Mouse (Mus musculus): ENCODE data around the gene E2f6. TPM values are rescaled to one million over a fixed set of nuclear protein-coding genes. Genes with fewer than 3 reads are reported as not detected.

The E2f6 gene
- total RNA-seq, 2 experiments from 2014 or later, result 23.8 to 26.5 TPM

DNA sequence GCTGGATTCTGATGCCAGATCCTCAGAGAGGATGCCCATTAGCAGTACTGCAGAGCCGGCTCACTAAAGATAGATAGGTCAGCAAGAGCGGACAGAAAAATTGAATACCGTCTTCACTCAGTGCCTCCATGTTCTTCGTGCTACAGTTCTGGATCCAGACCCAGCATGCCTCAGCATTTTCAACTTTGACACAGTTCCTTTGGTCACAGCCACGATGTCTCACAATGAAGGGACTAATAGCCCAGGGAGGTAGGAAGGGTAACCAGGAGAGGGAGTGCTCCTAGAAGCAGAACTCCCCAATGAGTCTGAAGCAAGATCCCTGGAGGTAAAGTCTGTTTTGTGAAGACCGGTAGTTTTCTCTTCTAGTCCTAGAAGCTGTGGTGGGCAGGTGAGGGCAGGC lies 57.9 kb downstream of the E2f6 start:
- DNase-seq (ENCODE audit: low spot score in 2 of 2), result no peak
- intact Hi-C loops (cut with DNase I), result no loop called here

- no peak for DNase-seq (ENCODE audit: low spot score in 2 of 2)
- intact Hi-C loops (cut with DNase I), result no loop called here
These were observed 58.5 kb downstream of the E2f6 start for GRCm38 (mm10) chr12:16869091-16869778.

DNA sequence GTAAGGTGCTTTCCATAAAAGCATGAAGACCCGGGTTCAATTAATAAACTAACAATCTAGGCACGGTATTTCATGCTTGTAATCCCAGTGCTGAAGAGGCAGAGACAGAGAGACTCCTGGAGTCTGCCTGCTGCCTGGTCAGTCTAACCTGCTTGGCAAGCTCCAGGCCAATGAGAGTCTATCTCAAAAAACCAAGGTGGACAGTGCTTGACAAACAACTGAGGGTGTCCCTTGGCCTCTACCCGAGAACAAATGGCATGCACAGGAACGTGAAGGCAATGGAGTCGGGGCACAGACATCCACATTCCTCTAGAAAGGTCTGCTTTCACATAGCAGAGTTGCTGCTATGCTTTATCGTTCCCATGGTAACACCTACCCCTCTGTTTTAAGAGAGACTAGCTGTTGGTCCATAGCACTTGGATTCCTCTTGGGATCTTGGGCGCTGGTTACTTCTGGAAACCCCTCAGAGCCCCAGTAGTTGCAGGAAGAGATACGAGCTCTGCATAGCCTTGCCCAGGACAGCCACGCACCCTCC lies 59.2 kb downstream of the E2f6 start:
- DNase-seq (ENCODE audit: low spot score in 2 of 2), result no peak
- intact Hi-C loops (cut with DNase I), result no loop called here

- intact Hi-C loops (cut with DNase I), result no loop called here
- DNase-seq (ENCODE audit: low spot score in 2 of 2), result no peak
These were observed 59.8 kb downstream of the E2f6 start for GRCm38 (mm10) chr12:16870405-16871068.

GRCm38 (mm10) chr12:16872006-16872405 lies 61.2 kb downstream of the E2f6 start:
- DNase-seq (ENCODE audit: low spot score in 2 of 2), result no peak
- intact Hi-C loops (cut with DNase I), result no loop called here

DNA sequence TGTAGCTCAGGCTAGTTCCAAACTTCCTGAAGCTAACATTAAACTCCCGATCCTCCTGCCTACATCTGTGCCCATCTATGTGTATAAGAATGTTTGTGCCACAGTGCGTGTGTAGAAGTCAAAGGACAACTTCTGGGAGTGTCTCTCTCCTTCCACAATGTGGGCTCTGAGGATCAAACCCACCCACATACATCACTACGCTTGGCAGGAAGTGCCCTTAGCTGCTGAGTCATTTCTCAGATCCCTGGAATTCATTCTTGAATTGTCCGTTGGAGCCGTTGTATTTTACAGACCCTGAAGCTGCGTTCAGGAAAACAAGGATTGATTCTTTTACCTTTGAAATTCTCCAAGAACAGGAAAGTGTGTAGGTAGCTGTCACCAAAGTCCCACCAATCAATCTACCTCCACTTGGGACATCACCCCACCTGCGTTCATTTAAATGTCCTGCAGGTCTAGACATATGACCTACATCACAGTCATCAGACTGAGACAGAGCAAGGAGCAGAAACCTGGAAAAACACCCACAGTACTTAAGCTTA lies 62.2 kb downstream of the E2f6 start:
- intact Hi-C loops (cut with DNase I), result no loop called here
- DNase-seq (ENCODE audit: low spot score in 2 of 2), result no peak

- intact Hi-C loops (cut with DNase I), result no loop called here
- no peak for DNase-seq (ENCODE audit: low spot score in 2 of 2)
These were observed 62.8 kb downstream of the E2f6 start for GRCm38 (mm10) chr12:16873549-16873948.

- intact Hi-C loops (cut with DNase I), result no loop called here
These were observed 63.3 kb downstream of the E2f6 start for GRCm38 (mm10) chr12:16874086-16874485.

DNA sequence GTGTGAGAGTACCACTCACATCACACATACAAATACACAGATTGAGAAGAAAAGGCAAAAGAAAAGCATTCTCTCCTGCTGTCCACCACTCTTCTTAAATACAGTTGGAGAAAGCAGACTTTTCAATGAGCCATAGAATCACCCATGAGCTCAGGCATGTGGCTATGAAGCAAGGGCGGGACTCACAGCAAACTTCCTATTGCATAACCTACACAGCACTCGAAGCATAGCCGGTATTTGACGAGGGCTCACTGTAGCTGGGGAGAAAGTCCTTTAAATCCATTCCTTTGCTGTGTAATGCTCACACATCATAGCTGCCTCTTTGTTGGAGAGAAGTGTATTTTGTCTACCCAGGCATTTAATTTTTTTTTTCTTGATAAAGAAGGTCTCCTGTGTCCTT lies 64.5 kb downstream of the E2f6 start:
- DNase-seq (ENCODE audit: low spot score in 2 of 2), result no peak
- intact Hi-C loops (cut with DNase I), result no loop called here

More at GRCm38 (mm10) chr12:16874086-16874485, 63.3 kb downstream of the E2f6 start:
- no peak for DNase-seq (ENCODE audit: low spot score in 2 of 2)

GRCm38 (mm10) chr12:16875678-16876077 lies 64.9 kb downstream of the E2f6 start:
- no peak for DNase-seq (ENCODE audit: low spot score in 2 of 2)
- intact Hi-C loops (cut with DNase I), result no loop called here

- intact Hi-C loops (cut with DNase I), result no loop called here
- DNase-seq (ENCODE audit: low spot score in 2 of 2), result no peak
These were observed 65.9 kb downstream of the E2f6 start for GRCm38 (mm10) chr12:16876667-16877066.

DNA sequence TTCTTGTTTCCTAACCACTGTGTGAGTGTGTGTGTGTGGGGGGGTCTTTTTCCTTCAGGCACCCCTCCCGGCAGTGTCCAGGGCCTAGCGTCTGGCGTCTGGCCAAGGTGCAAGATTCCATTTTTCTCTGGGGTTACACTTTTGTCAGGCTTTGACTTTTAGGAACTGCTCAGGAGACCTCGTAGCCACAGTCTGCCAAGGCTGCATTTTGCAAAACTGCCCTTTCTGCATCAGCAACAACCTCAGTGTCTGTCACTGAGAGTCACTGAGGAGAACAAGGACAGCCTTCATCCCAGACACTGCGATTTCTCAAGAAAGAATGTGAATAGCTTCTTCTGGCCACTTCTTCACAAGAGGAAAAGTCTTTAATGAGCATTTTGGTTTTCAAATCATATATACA lies 66.4 kb downstream of the E2f6 start:
- DNase-seq (ENCODE audit: low spot score in 2 of 2), result no peak
- intact Hi-C loops (cut with DNase I), result no loop called here

DNA sequence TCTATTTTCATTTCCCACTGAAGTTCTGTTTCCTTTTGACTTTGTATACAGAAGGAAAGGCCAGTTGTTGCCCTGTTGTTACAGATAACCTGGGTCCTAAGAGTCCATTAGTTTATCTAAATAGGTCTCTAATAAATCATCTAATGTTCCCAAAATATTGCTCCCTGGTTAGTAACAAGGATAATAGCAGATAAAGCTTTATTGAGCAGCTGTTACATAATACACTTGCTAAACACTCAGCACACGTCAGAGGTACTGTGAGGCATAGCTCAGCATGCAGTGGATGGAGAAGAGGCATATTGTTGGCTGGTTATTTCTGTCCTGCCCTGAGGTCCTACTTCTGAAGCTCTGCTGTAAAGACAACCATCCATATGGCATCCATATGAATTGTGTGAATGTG lies 66.9 kb downstream of the E2f6 start:
- intact Hi-C loops (cut with DNase I), result no loop called here
- DNase-seq (ENCODE audit: low spot score in 2 of 2), result no peak

GRCm38 (mm10) chr12:16879369-16879768 lies 68.6 kb downstream of the E2f6 start:
- no peak for DNase-seq (ENCODE audit: low spot score in 2 of 2)
- intact Hi-C loops (cut with DNase I), result no loop called here

DNA sequence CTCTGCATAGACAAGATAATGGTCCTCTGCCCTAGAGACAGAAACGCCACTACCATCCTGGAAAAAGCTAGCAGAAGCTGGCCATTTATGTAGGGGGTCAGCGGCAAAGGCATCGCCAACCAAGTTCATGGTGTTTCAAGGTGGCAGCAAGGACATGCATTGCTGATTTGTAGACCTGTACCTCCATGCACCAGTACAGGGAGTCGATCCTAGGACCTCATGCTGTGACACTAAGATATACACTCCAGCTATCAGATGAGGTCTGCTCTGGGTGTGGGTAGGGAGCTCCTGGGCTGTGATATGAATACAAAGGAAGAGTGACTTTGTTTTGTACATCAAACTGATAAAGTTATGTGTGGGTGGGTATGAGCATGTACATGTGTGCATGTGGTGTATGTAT lies 69.3 kb downstream of the E2f6 start:
- no peak for DNase-seq (ENCODE audit: low spot score in 2 of 2)
- intact Hi-C loops (cut with DNase I), result no loop called here

GRCm38 (mm10) chr12:16882442-16882841 lies 71.7 kb downstream of the E2f6 start:
- intact Hi-C loops (cut with DNase I), result no loop called here
- no peak for DNase-seq (ENCODE audit: low spot score in 2 of 2)

- intact Hi-C loops (cut with DNase I), result no loop called here
- DNase-seq (ENCODE audit: low spot score in 2 of 2), result no peak
These were observed 72.3 kb downstream of the E2f6 start for GRCm38 (mm10) chr12:16883111-16883510.

GRCm38 (mm10) chr12:16884534-16884933 lies 73.8 kb downstream of the E2f6 start:
- no peak for DNase-seq (ENCODE audit: low spot score in 2 of 2)
- intact Hi-C loops (cut with DNase I), result no loop called here

DNA sequence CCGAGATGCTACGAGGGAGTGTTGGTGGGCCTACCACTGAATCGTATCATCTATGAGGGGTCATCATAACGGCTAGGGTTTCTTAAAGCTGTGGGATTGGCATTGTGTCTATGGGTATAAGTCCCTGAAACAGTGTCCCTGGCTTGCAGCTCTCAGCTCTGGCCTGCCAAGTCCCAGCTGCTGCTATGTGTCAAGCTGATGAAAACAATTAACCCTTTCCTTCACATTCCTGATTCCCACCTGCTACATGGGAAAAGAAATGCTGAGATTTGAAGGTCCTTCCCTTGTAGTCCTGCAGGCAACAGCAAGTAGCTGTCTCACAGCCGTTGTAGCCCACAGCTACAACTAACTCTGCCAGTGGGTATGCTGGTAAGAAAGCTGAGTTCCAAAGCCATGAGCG lies 75.6 kb downstream of the E2f6 start:
- intact Hi-C loops (cut with DNase I), result no loop called here
- no peak for DNase-seq (ENCODE audit: low spot score in 2 of 2)
